Mouse (Mus musculus) lung, embryonic 14.5 days (tissue): ENCODE measurements at regions not wholly inside any gene's neighbourhood (a gene's known extent, or its start where the extent isn't known, plus 50 kb on each side); places are given as distances from the start of the nearest gene placed in this dataset.

Source experiments
- ATAC-seq: fragments of 200-750 bp; cut with Nextera tagmentation; 2 replicates; pipeline ENCODE4 v1.8.0; 2017; ENCODE audit warnings: mild to moderate bottlenecking, moderate TSS enrichment, moderate library complexity; ENCODE audit not compliant: insufficient read depth
- DNase-seq: peaks from one replicate; pipeline ENCODE4 v3.0.0-alpha.2; 2015
- H3K27ac ChIP-seq: fragments of 300-500 bp; sonication (generic); 2 replicates; pipeline ENCODE4 v1.5.1; 2014; ENCODE audit warnings: low read depth, mild to moderate bottlenecking, moderate library complexity
- H3K27me3 ChIP-seq: fragments of 300-500 bp; sonication (generic); 2 replicates; pipeline ENCODE4 v1.6.1; 2014; ENCODE audit warnings: low read length, control low read depth; ENCODE audit not compliant: insufficient read depth
- H3K36me3 ChIP-seq: fragments of 300-500 bp; sonication (generic); 2 replicates; pipeline ENCODE4 v1.6.1; 2014; ENCODE audit warnings: control low read depth; ENCODE audit not compliant: insufficient read depth
- H3K4me1 ChIP-seq: fragments of 300-500 bp; sonication (generic); 2 replicates; pipeline ENCODE4 v1.6.1; 2014; ENCODE audit warnings: antibody characterized with exemption, control low read depth; ENCODE audit not compliant: insufficient read depth
- H3K4me2 ChIP-seq: fragments of 300-500 bp; sonication (generic); 2 replicates; pipeline ENCODE4 v1.6.1; 2014; ENCODE audit warnings: mild to moderate bottlenecking
- H3K4me3 ChIP-seq: fragments of 300-500 bp; sonication (generic); 2 replicates; pipeline ENCODE4 v1.5.1; 2014; ENCODE audit warnings: low read depth, low read length
- H3K9ac ChIP-seq: fragments of 300-500 bp; sonication (generic); 2 replicates; pipeline ENCODE4 v1.6.1; 2014
- H3K9me3 ChIP-seq: fragments of 300-500 bp; sonication (generic); 2 replicates; pipeline ENCODE4 v1.6.1; 2016; ENCODE audit warnings: low read depth, low read length, control low read depth
- CTCF ChIP-seq: IDR thresholded peaks from 2 replicates; pipeline ENCODE4 v1.5.1; 2016; ENCODE audit warnings: antibody characterized with exemption, low read depth
- WGBS: fragments of 180-500 bp; shearing (Covaris S2); extraction: QIAGEN DNeasy Blood & Tissue Kit; methylation state at CpG from one replicate; pipeline ENCODE4 v1.1.7; 2014; 5-methylcytosine and 5-hydroxymethylcytosine counted together

DNA sequence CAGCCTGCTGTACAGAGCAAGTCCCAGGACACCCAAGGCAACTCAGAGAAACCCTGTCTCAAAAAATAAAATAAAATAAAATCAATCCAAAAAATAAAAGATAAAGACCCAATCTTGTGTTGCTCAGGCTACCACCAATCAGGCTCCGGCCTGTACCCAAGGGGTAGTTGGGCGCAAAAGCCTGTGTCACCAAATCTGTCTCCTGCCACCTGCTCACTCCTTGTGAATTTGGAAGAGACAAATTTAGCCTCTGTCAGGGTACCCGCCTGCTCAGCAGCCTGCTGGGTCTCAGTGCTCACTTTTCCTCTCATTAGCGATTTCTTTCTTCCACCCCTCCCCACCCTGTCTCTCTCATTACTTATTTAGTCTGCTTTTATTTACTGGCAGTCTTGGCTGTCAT lies 54.6 kb downstream of the Sox4 start:
- H3K9me3 ChIP-seq = no peaks in the 10 kb centered on the region
- no peak for DNase-seq
- WGBS = 92% methylated on average over 4 of the region's 4 CpGs

DNA sequence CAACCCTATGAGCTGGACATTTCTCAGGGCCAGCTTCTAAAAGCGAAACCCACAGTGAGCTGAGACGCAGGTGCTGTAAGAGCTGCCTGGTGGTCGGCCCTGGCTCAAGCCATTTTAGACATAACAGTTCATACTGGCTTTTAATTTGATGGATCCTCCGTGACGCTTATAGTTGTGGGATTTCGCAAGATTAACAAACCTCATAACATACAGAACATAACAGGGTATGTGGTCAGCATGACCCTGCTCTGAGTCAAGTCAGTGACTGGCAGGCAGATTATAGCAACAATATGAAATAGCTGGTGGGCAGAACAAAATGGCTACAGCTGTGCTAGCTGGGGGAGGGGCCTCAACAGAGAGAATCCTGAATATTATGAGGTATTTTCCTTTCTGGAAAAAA lies 60.6 kb downstream of the Sox4 start:
- no peaks in the 10 kb centered on the region for H3K4me1 ChIP-seq
- DNase-seq (no peak), ATAC-seq (no peak)
- H3K9me3 ChIP-seq = no peaks in the 10 kb centered on the region
- no peaks in the 10 kb centered on the region for H3K27me3 ChIP-seq
- H3K4me3 ChIP-seq = no peak overlapping the region
- no peak for TF ChIP-seq CTCF
- H3K27ac ChIP-seq = no peak overlapping the region
- no peak overlapping the region for H3K9ac ChIP-seq
- H3K4me2 ChIP-seq = no peak overlapping the region
- WGBS = 83% methylated on average over 6 of the region's 6 CpGs
- no peaks in the 10 kb centered on the region for H3K36me3 ChIP-seq

More for the DNA sequence above, 54.6 kb downstream of the Sox4 start:
- ATAC-seq = no peak
- Histone ChIP-seq H3K36me3 (no peaks in the 10 kb centered on the region), H3K4me3 (no peak overlapping the region), H3K9ac (no peak overlapping the region), H3K4me2 (no peak overlapping the region), H3K27me3 (no peaks in the 10 kb centered on the region), H3K4me1 (no peaks in the 10 kb centered on the region), H3K27ac (no peak overlapping the region)
- TF ChIP-seq CTCF = no peak

DNA sequence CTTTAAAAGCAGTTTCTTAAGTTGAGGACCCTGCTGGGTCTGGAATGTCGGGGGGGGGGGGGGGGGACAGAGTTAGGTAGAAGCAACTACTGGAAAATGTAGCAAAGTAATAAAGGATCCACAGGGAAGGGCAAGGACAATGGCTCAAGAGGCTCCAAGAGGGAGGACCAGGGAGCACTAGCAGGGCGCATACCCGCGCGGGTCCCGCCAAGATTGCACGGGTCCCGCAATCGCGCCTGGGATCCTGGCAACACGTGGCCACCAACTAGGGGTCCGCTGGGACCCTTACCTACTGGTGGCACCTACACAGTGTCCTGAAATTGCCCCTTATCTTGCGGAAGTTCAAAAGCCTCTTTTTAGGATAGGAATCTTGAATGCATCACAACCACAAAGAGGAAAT lies 66.4 kb downstream of the Sox4 start:
- Histone ChIP-seq H3K27me3 (peaks cover 16% of the 10 kb centered on the region; the same call in 1 of the 2 replicates), H3K4me3 (0 out of 2 replicates have a peak overlapping the region, but pooled peaks have one; percentile 9), H3K9me3 (no peaks in the 10 kb centered on the region), H3K36me3 (no peaks in the 10 kb centered on the region), H3K9ac (no peak overlapping the region), H3K4me1 (no peaks in the 10 kb centered on the region), H3K27ac (no peak overlapping the region), H3K4me2 (peak overlapping the region; percentile 41)
- 21% methylated on average over 12 of the region's 13 CpGs for WGBS
- no peak for TF ChIP-seq CTCF
- no peak for DNase-seq
- ATAC-seq = no peak

DNA sequence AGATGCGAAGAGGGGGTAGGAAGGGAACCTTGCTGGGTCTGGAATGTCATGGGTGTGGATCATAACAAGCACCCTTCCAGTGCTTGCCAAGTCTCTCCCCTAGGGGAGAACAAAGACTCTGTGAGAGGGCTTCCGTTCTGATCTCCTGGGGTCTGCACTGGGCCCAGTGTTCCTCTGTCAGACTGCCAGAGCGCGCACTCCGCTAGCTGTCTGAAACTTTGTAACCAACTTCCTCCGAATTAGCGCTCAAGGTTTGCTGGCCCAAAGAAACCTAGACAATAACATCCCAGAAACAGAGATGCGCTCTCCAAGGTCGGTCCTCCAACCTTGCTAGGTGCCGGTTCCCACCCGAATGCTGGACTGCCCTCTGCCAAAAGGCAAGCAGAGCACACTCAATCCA lies 66.8 kb downstream of the Sox4 start:
- no peaks in the 10 kb centered on the region for H3K9me3 ChIP-seq
- H3K4me1 ChIP-seq = 0 out of 2 replicates have a peak, but pooled peaks cover 4% of the 10 kb centered on the region
- 0 out of 2 replicates have a peak overlapping the region, but pooled peaks have one; percentile 9 for H3K4me3 ChIP-seq
- H3K9ac ChIP-seq = no peak overlapping the region
- TF ChIP-seq CTCF = 0 out of 2 replicates have a peak, but pooled peaks have one; percentile 20
- H3K36me3 ChIP-seq = no peaks in the 10 kb centered on the region
- ATAC-seq (0 out of 2 replicates have a peak, but pooled peaks have one; percentile 46), DNase-seq (peak; percentile 67)
- peak overlapping the region; percentile 41 for H3K4me2 ChIP-seq
- WGBS = 23% methylated on average over 11 of the region's 11 CpGs
- H3K27ac ChIP-seq = no peak overlapping the region
- peaks cover 16% of the 10 kb centered on the region; the same call in 1 of the 2 replicates for H3K27me3 ChIP-seq

DNA sequence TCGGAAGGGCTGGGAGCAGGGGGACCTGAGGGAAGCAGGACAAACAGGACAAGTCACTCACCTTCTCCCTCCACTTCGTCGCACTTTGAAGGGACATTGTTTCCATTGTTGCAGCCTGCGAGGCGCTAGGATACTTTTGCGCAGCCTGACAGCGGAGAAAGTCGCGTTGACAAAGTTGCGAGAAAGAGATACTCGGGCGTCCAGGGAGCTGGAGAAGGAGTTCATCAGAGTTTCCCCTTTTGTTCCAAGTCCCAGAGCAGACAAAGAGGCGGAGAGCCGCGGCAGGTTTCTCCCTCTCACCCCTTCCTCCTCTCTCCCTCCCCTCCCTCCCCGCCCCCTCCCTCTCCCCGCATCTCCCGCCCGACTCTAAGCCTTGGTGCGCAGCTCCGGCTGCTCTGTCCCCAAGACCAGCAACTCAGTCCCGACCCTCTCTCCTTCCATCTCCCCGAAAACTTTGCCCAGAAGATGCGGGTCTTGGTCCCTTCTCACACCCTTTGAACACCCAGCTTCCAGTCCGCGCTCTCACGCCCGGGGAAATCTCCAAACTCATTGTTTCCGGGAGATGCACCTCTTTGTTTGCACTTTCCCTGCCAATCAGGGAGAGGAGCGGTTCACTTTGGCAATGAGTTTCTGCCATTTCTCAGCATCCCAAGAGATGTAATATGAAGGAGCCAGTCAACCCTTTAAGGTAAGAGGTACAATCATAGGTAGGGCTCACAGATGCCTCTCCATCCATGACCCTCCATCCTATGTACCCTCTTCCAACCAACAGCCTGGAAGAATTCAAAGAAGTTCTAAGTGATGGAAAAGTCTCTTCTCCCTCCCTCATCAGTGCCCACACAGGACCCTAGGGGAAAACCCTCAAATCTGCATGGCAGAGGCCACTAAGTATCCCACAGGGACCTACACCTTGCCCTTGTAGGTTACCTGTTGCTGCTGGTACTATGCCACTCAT lies 68.2 kb downstream of the Sox4 start:
- WGBS = under 1% methylated on average over 29 of the region's 30 CpGs
- no peaks in the 10 kb centered on the region for H3K9me3 ChIP-seq
- DNase-seq (peak; percentile 59), ATAC-seq (peak; percentile 61)
- peak overlapping the region; percentile 87 for H3K4me2 ChIP-seq
- H3K9ac ChIP-seq = peak overlapping the region; percentile 79
- peak overlapping the region; percentile 61 for H3K4me3 ChIP-seq
- H3K4me1 ChIP-seq = 0 out of 2 replicates have a peak, but pooled peaks cover 5% of the 10 kb centered on the region
- no peak overlapping the region for H3K27ac ChIP-seq
- peaks cover 16% of the 10 kb centered on the region; the same call in 1 of the 2 replicates for H3K27me3 ChIP-seq
- H3K36me3 ChIP-seq = no peaks in the 10 kb centered on the region
- TF ChIP-seq CTCF = no peak

DNA sequence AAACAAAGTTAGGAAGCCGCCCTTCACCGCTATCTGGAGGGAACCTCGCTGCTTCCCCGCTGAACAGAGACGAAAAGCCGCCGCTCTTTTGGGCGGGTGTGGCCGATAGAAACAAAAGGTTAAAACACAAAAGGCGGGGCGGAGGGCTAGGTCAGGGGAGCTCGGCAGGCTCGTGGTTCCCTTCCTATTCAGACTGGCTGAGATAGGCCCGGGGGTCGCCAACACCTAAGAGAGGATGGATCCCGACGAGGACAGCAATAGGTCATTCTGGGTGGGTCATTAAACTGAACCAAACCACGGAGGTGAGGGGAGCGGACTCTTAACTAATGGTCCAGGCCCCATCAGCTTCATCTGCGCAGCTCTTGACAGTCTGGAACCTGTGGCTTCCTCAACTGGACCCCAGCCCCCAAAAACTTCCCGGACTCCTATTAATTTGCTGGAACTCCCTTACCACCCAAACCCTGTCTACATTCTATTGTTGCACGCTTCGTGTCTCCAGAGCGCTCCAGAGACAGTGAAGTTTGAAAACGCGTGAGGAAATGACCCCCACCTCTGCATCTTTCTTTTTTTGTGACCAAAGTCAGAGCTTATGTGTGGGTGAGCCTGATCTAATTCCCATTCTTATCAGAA lies 69.2 kb downstream of the Sox4 start:
- Histone ChIP-seq H3K36me3 (no peaks in the 10 kb centered on the region), H3K9ac (peak overlapping the region; percentile 79), H3K9me3 (no peaks in the 10 kb centered on the region), H3K4me1 (0 out of 2 replicates have a peak, but pooled peaks cover 5% of the 10 kb centered on the region), H3K4me3 (peak overlapping the region; percentile 61), H3K27me3 (peaks cover 16% of the 10 kb centered on the region; the same call in 1 of the 2 replicates), H3K4me2 (peak overlapping the region; percentile 87), H3K27ac (no peak overlapping the region)
- DNase-seq (peak; percentile 66), ATAC-seq (peak; percentile 42; the same call in 1 of the 2 replicates)
- TF ChIP-seq CTCF = no peak
- under 1% methylated on average over 26 of the region's 26 CpGs for WGBS
